Mouse (Mus musculus) neutrophil, adult 83 days (primary cell): ENCODE data around the gene Sec14l4. TPM values are rescaled to one million over a fixed set of nuclear protein-coding genes. Genes with fewer than 3 reads are reported as not detected.

Experiments used
- total RNA-seq, 2 experiments: library from RNA; stranded (reverse); gene quantifications; one replicate each; pipeline ENCODE4 v1.2.4; 2023

The Sec14l4 gene
- total RNA-seq: not detected

GRCm38 (mm10) chr11:4031126-4031941 is at the start of gene Sec14l4:
TSS of gene Sec14l4 (plus strand) at chr11:4031462.

GRCm38 (mm10) chr11:3983291-3983862 is 47.9 kb upstream of the Sec14l4 start, which contains the start of gene Gal3st1:
TSS of gene Gal3st1 (plus strand) at chr11:3983636.

DNA sequence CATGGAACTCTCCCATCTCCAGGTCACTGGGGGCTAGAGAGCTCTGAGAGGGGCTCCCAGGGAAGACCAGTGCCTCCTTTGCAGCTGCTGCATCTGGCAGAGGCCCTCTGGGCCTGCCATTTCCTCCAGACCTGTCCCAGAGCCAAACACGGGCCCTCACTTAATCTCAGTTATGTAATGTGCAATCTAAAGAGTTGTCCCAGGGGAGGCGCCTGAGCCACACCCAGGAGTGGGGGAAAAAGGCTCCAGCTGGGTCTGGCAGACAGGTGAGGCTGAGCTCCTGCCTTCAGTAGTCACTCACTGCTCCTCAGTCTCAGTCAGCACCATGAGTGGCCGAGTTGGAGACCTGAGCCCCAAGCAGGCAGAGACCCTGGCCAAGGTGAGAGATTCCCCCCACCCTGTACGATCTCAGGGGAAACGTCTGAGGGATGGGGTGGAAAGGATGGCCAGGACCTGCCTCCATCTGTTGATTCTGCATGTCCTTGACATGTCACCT is 33.4 kb downstream of the Sec14l4 start, which contains the start of gene Sec14l3:
Gene Sec14l3 (plus strand): TSS at position 215 of the 496 bp plus-strand sequence.

GRCm38 (mm10) chr11:4095171-4096053 is 64.2 kb downstream of the Sec14l4 start, which contains the start of gene Mtfp1:
TSS of gene Mtfp1 (minus strand) at chr11:4095445.

Other genes starting within 250 kb of the Sec14l4 start
- not detected for gene Osbp2, start 167.6 kb upstream of the Sec14l4 start, total RNA-seq
- 1 to 10 TPM in 1 of 2 experiments, under 1 TPM in 1; 0.66 to 1.6 TPM for gene 4921536K21Rik, start 136.4 kb upstream of the Sec14l4 start, total RNA-seq
- gene Dusp18, start 136.2 kb upstream of the Sec14l4 start, total RNA-seq: 1 to 10 TPM; 5.6 to 7.6 TPM
- 1 to 10 TPM; 9.2 to 9.6 TPM for gene Slc35e4, start 116.8 kb upstream of the Sec14l4 start, total RNA-seq
- 100 to 1,000 TPM; 162 to 166 TPM for gene Tcn2, start 99.3 kb upstream of the Sec14l4 start, total RNA-seq
- gene Pes1, start 67.5 kb upstream of the Sec14l4 start, total RNA-seq: 10 to 100 TPM; 23.0 to 32.5 TPM
- gene 4930556J24Rik, start 54.7 kb upstream of the Sec14l4 start, total RNA-seq: not detected
- gene Gal3st1, start 47.8 kb upstream of the Sec14l4 start, total RNA-seq: under 1 TPM in 1 of 2 experiments, not detected in 1; 0.18 TPM
- not detected for gene Sec14l3, start 33.4 kb downstream of the Sec14l4 start, total RNA-seq
- 1 to 10 TPM; 3.1 to 3.2 TPM for gene Mtfp1, start 64.0 kb downstream of the Sec14l4 start, total RNA-seq
- gene Sec14l2, start 92.0 kb downstream of the Sec14l4 start, total RNA-seq: 10 to 100 TPM in 1 of 2 experiments, 1 to 10 TPM in 1; 6.1 to 12.8 TPM
- 10 to 100 TPM in 1 of 2 experiments, 1 to 10 TPM in 1; 9.8 to 12.9 TPM for gene Rnf215, start 103.7 kb downstream of the Sec14l4 start, total RNA-seq
- 1 to 10 TPM; 2.3 to 3.0 TPM for gene Ccdc157, start 128.8 kb downstream of the Sec14l4 start, total RNA-seq
- 10 to 100 TPM; 35.8 to 44.4 TPM for gene Sf3a1, start 128.9 kb downstream of the Sec14l4 start, total RNA-seq
- 10 to 100 TPM; 12.7 to 15.3 TPM for gene Tbc1d10a, start 155.3 kb downstream of the Sec14l4 start, total RNA-seq
- gene Castor1, start 186.8 kb downstream of the Sec14l4 start, total RNA-seq: 1 to 10 TPM; 4.4 to 5.2 TPM
- 100 to 1,000 TPM; 281 to 323 TPM for gene Osm, start 205.0 kb downstream of the Sec14l4 start, total RNA-seq
- gene Lif, start 226.1 kb downstream of the Sec14l4 start, total RNA-seq: 1 to 10 TPM; 1.9 to 3.0 TPM